Mouse (Mus musculus): ENCODE measurements at regions not wholly inside any gene's neighbourhood (a gene's known extent, or its start where the extent isn't known, plus 50 kb on each side); places are given as distances from the start of the nearest gene placed in this dataset.
"Not testable (repeated sequence)": the region's sequence is repeated elsewhere in the genome, so short reads cannot be mapped to it uniquely, and the experiment has no call there.

DNA sequence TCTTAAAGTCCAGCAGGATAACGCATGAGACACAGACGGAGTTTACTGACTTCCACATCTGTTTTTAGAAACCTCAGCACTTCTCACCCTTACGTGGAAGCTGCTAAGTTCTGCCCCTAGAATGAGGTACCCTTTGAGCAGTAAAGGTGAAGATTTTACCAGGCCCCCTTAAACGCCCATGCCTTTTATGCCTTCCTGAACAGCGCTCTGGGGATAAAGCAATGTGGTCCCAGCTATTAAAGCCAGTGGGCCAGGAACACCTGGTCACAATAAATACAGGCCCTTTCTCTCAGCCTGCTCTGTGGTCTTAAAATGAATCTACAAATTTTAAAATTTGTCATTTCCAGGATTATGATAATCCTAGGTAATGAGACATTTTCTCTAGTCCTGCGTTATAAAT is 57.9 kb downstream of the Llph start:
- DNase-seq = no peak

DNA sequence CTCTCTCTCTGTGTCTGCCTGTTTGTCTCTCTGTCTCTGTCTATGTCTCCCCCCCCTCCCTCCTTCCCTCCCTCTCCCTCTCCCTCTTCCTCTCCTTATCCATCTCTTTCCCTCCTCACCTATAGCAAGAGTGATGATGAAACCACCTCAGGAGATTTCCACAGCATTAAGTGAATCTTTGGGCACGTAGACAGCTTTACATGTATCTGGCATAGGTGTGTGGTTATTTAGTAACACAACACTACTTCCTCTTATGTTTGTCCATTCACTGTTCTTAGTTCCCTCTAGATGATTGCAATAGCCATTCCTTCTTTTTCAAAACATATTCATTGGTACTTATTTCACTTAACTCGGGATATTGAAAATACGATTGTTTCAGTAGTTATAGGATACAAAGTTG is 65.0 kb downstream of the Llph start:
- no peak for DNase-seq

DNA sequence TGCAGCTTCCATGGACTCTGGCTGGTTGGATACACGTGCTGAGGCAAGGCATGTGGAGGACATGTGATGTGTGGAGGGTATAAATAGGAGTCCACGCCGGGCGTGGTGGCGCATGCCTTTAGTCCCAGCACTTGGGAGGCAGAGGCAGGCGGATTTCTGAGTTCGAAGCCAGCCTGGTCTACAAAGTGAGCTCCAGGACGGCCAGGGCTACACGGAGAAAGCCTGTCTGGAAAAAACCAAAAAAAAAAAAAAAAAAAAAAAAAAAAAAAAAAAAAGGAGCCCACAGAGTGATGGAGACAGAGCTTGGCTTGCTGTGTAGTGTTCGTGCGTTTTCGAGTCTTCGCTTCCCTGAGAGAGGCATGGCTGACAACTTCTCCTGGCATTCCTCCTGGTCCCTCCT is 66.5 kb downstream of the Llph start:
- DNase-seq = not testable (repeated sequence)

DNA sequence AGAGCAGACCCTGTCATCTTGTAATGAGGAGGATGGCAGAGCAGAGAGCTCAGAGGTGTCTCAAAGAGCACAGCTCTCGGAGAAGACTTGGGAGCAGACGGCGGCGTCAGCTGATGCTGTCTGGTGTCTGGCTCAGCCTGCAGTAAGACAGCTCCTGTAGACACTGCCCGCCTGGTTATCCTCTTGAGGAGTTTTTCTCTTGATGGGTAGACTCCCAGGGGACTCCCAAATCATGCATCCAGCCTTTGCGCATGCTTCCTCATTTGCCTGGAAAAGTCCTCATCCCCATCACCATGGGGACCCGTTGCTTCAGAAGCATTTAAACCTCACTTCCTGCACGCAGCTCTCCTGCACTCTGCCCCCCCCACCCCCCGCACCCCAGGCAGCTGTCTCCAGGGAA is 67.6 kb downstream of the Llph start:
- DNase-seq = no peak

DNA sequence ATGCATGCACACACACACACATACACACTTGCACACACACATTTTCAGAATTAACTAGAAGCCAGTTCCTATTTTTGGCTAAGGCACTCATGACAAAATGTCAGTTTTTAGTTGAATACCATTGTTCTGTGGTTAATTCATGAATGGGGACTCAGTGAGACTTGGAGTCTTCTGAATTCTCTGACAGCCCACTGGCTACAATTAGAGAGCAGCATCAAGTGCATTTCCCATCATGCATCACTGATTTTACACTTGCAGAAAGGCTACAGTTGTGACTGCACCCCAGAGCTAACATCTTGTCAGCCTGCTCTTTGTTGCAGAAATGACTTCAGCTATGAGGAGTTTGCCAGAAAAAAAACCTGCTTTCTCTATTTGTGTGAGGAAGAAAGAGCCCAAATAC is 70.4 kb downstream of the Llph start:
- no peak for DNase-seq

DNA sequence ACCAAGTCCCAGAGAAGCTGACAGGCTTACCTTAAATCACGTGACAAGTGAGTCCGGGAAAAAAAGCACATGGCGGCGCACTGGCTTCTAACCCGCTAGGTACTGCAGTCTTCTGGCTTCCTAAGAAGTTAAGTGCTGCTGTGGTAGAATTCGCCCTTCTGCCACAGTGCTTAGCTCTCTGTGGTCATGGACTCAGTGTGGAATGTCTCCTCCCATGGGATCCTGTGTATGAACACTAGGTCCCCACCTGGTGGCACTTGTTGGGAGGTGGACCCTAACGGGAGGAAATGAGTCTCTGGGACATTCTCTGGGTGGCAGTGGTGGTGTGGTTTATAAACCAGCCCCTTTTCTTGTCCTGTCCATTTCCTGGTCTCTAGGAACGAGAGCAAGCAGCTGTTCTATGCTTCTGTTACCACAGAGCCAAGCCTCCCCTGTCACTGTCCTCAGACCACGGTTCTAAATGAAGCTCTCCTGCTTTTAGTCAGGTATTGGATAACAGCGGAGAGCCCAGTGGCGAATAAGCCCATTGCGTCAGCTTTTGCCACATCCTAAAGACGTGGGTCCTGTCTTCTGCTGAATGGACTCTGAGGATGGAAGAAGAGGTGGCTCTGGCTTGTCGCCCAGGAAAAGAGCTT is 71.5 kb downstream of the Llph start:
- no peak for DNase-seq

DNA sequence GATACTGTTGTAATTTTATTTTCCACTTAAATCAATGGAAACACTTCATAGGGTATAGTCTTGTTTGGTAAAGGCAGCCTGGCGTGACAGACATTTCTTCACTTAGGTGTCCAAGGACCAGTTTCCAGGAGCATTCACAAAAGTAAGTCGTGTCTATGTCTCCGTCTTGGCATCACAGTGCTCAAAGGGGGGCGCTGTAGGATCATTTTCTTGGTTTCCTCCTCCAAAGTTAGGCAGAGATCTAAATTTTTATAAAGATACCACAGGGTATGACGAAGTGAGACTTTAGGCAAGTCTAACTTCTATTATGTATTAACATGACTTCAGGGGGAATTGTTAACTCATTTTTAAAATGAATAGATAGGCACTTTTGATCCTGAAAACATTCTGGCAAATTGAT is 79.1 kb downstream of the Llph start:
- peak; percentile 83 for DNase-seq

DNA sequence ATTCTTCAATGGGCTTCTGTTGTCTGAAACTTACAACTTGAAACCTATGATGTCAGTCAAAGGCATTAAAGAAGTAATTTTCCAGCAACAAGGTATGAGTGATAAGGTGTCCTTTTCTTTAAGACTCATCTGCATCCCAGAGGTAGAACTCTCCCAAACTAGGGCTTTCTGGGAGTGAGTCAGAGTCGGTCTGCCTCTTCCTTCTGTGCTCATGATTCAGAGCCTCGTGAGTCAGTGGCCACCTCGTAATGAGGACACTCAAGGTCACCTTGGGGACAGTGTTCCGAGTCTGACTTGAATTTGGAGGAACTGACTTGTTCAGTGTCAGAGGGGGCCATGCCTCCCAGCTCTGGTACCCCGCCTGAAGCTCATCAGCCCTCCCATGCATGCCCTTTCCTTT is 81.8 kb downstream of the Llph start:
- peak; percentile 56 for DNase-seq
